Mouse (Mus musculus) olfactory bulb, adult 2 months (tissue): ENCODE measurements around the gene Ly86. TPM values are rescaled to one million over a fixed set of nuclear protein-coding genes. Genes with fewer than 3 reads are reported as not detected.

Experiments
- H3K27ac ChIP-seq: fragments of 200-500 bp; 2 replicates; pipeline ENCODE4 v1.5.1; 2012; ENCODE audit warnings: low read depth, low read length; ENCODE audit not compliant: insufficient read depth
- H3K4me1 ChIP-seq: fragments of 200-500 bp; 2 replicates; pipeline ENCODE4 v1.6.1; 2012; ENCODE audit warnings: low read length; ENCODE audit not compliant: control insufficient read depth, insufficient read depth
- H3K4me3 ChIP-seq: fragments of 200-500 bp; 2 replicates; pipeline ENCODE4 v1.5.1; 2012; ENCODE audit warnings: mild to moderate bottlenecking, low read depth, low read length, moderate library complexity; ENCODE audit not compliant: insufficient read depth
- CTCF ChIP-seq: fragments of 200-500 bp; IDR thresholded peaks from 2 replicates; pipeline ENCODE4 v1.5.1; 2012; ENCODE audit warnings: low read depth, mild to moderate bottlenecking, low read length, moderate library complexity; ENCODE audit not compliant: insufficient read depth
- POLR2A ChIP-seq: fragments of 200-500 bp; IDR thresholded peaks from 2 replicates; pipeline ENCODE4 v1.6.1; 2012; ENCODE audit warnings: mild to moderate bottlenecking, low read depth, low read length, moderate library complexity; ENCODE audit not compliant: insufficient read depth
- WGBS: fragments of 180-500 bp; shearing (Covaris S2); methylation state at CpG from one replicate; pipeline ENCODE4 v1.1.7; 2018; 5-methylcytosine and 5-hydroxymethylcytosine counted together
- polyA plus RNA-seq: library from polyadenylated mRNA; stranded (reverse); fragments of >200 nt; gene quantifications from 2 replicates; pipeline ENCODE4 v1.2.4, GENCODE M21; 2012; ENCODE audit warnings: low replicate concordance; ENCODE audit not compliant: missing spikeins, insufficient read depth, insufficient read length

Ly86 gene
- not detected in 2 replicates for polyA plus RNA-seq

- TF ChIP-seq CTCF (no peak), POLR2A (no peak)
These were observed at the start of gene Ly86 for GRCm38 (mm10) chr13:37344909-37345772. Gene Ly86, plus strand, starts transcription at chr13:37345208.

GRCm38 (mm10) chr13:37297886-37298285 lies 47.1 kb upstream of the Ly86 start:
- WGBS = 62% methylated on average over 5 of the region's 5 CpGs
- H3K4me1 ChIP-seq = no peaks in the 10 kb centered on the region
- no peak overlapping the region for H3K27ac ChIP-seq
- TF ChIP-seq CTCF = no peak
- no peak for TF ChIP-seq POLR2A
- H3K4me3 ChIP-seq = no peak overlapping the region

More at GRCm38 (mm10) chr13:37344909-37345772, at the start of gene Ly86:
- Histone ChIP-seq H3K27ac (no peak within 1 kb of the TSS), H3K4me3 (no peak within 1 kb of the TSS), H3K4me1 (no peaks in the 10 kb centered on the region)
- 93% methylated on average over 28 of the region's 28 CpGs for WGBS

- H3K27ac ChIP-seq = no peak overlapping the region
- no peaks in the 10 kb centered on the region for H3K4me1 ChIP-seq
- no peak overlapping the region for H3K4me3 ChIP-seq
- 42% methylated on average over 1 of the region's 1 CpGs for WGBS
- TF ChIP-seq POLR2A = no peak
These were observed 46.2 kb upstream of the Ly86 start for GRCm38 (mm10) chr13:37298856-37299255.

- 43% methylated on average over 5 of the region's 5 CpGs for WGBS
- Histone ChIP-seq H3K27ac (0 out of 2 replicates have a peak overlapping the region, but pooled peaks have one; percentile 12), H3K4me3 (no peak overlapping the region), H3K4me1 (no peaks in the 10 kb centered on the region)
- TF ChIP-seq CTCF (no peak), POLR2A (no peak)
These were observed 42.1 kb upstream of the Ly86 start for GRCm38 (mm10) chr13:37302877-37303276.

GRCm38 (mm10) chr13:37308006-37308405 lies 37.0 kb upstream of the Ly86 start:
- H3K4me3 ChIP-seq = no peak overlapping the region
- peaks cover 9% of the 10 kb centered on the region for H3K4me1 ChIP-seq
- 87% methylated on average over 4 of the region's 4 CpGs for WGBS
- H3K27ac ChIP-seq = no peak overlapping the region
- TF ChIP-seq CTCF (no peak), POLR2A (no peak)

GRCm38 (mm10) chr13:37309296-37309695 lies 35.7 kb upstream of the Ly86 start:
- peaks cover 11% of the 10 kb centered on the region for H3K4me1 ChIP-seq
- TF ChIP-seq POLR2A (no peak), CTCF (no peak)
- 67% methylated on average over 5 of the region's 5 CpGs for WGBS
- no peak overlapping the region for H3K27ac ChIP-seq
- no peak overlapping the region for H3K4me3 ChIP-seq

- TF ChIP-seq CTCF = no peak
- no peak for TF ChIP-seq POLR2A
- Histone ChIP-seq H3K4me1 (peaks cover 11% of the 10 kb centered on the region), H3K4me3 (no peak overlapping the region), H3K27ac (no peak overlapping the region)
- WGBS = 78% methylated on average over 8 of the region's 8 CpGs
These were observed 34.7 kb upstream of the Ly86 start for GRCm38 (mm10) chr13:37310331-37310730.

GRCm38 (mm10) chr13:37311555-37312221 lies 33.3 kb upstream of the Ly86 start:
- TF ChIP-seq POLR2A = no peak
- TF ChIP-seq CTCF = no peak
- WGBS = 59% methylated on average over 27 of the region's 27 CpGs
- Histone ChIP-seq H3K4me1 (peaks cover 11% of the 10 kb centered on the region), H3K4me3 (no peak overlapping the region), H3K27ac (no peak overlapping the region)

GRCm38 (mm10) chr13:37312222-37312928 lies 32.6 kb upstream of the Ly86 start:
- TF ChIP-seq POLR2A = no peak
- peak; percentile 21; the same call in 1 of the 2 replicates for TF ChIP-seq CTCF
- peak overlapping the region; percentile 29 for H3K4me3 ChIP-seq
- 2% methylated on average over 25 of the region's 25 CpGs for WGBS
- H3K27ac ChIP-seq = no peak overlapping the region
- H3K4me1 ChIP-seq = peaks cover 11% of the 10 kb centered on the region

GRCm38 (mm10) chr13:37312951-37313350 lies 32.1 kb upstream of the Ly86 start:
- no peak overlapping the region for H3K27ac ChIP-seq
- no peak for TF ChIP-seq POLR2A
- no peak for TF ChIP-seq CTCF
- peaks cover 11% of the 10 kb centered on the region for H3K4me1 ChIP-seq
- 22% methylated on average over 4 of the region's 4 CpGs for WGBS
- no peak overlapping the region for H3K4me3 ChIP-seq
